Mouse (Mus musculus) kidney, postnatal 10 days (tissue): Measurements from ENCODE around the gene BC048679.
"Not testable (repeated sequence)": the region's sequence is repeated elsewhere in the genome, so short reads cannot be mapped to it uniquely, and the experiment has no call there.

Source experiments
- DNase-seq: peaks from one replicate; pipeline ENCODE4 v3.0.0; 2021; ENCODE audit warnings: mixed read lengths

The BC048679 gene

DNA sequence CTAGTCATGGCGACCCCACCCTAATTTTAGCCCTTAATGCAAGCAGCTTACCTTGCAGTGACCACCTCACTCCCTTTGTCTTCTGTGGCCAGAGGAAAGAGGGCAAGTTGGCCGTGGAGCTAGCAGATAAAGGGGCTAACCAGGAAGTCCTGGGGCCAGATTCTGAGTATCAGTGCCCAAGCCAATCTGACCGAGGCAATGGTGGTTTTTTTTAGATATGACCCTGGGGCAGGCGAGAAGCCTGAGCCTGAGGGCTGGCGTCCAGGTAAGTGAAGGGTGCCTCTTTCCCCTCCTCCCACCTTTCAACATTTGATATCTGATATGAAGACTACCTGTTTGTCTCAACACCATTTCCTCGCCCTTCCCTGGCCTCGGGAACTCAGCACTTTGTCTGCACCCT lies at the start of gene BC048679:
Gene BC048679 (minus strand): TSS at position 101 of the 400 bp plus-strand sequence.
- DNase-seq, result no peak

DNA sequence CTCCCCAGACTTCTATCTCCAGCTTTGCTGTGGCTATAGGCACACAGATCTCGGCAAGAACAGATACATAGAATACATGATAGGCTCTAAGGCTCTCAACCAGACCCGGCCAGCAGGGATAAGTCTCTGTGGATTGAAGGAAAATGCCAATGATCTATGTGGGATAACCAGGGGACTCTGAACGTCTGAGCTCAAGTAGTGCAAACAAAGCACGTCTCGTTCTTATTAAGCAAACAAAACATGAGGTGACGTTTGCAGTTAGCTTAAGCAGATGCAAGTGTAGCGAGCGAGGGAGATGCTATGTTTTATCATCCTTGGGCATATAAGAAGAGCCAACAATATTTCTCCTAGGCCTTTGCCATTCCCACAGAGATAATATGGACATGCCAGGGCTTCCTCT lies 44.9 kb upstream of the BC048679 start:
- DNase-seq, result no peak

DNA sequence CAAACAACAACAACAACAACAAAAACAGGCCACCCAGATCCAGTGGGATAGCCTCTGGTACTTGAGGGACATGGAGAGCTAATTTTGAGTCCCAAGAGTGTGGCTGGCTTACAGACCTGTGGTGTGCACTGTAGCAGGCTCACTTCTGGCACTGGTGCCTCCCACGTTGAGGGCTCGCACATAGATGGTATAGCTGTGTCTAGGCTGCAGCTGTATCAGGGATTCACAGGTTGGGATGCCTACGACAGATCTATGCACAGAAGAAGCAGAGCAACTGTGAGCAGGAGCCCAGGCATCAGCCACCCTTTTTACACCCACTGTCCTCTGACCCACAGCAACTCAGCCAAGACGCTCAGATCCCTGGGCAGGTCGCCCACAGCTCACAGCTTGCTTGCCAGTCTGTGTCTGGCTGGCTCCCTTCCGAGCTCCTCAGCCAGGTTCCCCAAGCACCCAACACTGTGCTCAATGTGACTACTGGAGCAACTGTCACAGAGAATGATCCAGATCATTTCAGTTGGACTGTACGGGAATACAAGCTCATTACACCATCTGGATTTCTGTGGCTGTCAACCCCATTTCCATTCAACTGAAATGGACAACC lies 43.9 kb upstream of the BC048679 start:
- peak; percentile 21 for DNase-seq

DNA sequence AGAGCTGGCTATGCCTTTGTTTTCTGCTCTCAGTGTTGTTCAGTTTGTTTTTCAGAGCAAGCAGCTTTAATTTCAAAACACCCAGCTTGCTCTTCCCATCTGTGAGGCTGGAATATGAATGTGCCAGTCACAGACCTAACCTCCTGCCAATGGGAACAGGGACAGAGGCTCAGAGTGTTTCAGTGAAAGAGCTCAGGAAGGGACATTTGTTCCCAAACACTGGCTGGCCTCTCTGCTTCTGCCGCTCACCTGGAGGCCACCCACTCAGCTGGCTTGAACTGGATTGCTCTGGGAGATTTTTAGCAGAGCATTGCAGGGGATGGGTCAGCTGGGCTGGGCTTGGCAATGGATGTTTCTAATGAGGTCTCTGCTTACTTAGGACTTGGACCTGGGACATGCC lies 42.9 kb upstream of the BC048679 start:
- no peak for DNase-seq

DNA sequence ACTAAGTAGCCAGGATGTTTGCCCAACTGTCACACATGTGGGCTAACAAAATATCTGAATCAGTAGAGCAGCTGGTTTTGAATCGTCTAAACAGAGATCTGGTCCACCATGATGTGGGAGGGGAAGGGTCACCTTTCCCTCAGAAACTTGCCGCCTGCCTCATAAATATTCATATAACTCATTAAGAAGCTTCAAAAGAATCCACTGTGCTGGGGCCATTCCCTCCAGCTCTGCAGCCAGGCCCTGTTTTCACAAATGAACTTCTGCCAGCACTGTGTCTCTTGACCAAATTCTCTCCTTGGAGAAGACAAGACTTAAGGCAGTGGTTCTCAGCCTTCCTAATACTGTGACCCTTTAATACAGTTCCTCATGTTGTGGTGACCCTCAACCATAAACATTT lies 41.5 kb upstream of the BC048679 start:
- no peak for DNase-seq

DNA sequence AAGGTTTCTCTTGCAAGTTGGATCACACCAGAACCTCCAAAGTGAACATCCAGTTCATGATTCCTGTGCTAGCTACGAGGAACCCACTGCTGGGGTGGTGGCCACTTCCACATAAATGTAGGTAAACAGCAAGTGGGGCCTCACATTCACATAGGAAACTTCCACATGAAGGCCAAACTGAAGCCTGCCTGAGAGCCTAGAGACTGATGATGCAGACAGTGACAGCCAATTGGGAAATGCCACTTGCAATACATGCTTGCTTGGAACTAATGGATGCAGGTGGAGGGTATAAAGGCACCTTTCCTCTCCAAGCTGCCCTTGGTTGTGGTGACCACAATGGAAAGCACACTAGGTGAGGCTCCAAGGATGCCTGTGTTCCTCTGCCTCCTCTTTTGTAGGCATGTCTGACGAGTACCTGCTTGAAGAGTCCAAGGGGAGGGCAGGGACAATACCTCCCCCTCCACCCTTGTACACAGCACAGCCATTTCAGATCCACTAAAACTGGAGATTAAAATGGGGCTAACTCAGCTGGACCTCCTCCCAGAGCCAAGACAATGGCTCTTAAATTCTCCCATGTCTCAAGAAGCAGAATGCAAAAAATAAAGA lies 40.1 kb upstream of the BC048679 start:
- peak; percentile 33 for DNase-seq

DNA sequence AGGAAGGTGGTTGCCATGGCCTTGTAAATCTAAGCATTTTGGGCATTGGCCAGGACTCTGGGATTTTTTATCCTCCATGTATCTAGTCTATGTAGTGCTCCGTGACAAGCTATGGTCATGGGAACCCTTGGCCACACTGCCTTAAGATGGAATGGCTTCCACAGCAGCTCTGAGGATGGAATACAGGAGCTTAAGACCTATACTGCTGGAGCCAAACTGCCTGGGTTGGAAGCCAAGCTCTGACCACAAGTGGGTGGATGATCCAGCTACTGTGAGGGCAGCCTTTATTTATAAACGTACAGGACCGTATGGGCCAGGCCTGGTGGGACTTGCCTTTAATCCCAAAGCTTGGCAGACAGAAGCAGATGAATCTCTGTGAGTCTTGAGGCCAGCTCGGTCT lies 38.4 kb upstream of the BC048679 start:
- no peak for DNase-seq

DNA sequence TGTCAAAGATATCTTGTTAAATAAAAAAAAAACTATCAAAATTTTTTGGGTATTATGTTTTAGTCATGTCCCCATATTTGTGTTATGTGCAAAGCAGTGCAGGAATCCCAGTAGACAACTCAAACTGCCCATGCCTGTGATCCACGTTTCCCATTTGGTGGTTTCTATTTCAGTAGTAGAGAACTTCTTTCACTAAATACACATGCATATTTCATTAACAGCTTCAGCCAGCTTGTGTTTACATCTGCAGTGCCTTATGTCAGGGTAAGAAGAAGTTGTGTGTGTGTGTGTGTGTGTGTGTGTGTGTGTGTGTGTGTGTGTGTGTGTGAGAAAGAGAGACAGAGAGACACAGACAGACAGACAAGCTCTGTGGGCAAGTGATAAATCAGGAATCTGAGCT lies 33.4 kb upstream of the BC048679 start:
- no peak for DNase-seq

DNA sequence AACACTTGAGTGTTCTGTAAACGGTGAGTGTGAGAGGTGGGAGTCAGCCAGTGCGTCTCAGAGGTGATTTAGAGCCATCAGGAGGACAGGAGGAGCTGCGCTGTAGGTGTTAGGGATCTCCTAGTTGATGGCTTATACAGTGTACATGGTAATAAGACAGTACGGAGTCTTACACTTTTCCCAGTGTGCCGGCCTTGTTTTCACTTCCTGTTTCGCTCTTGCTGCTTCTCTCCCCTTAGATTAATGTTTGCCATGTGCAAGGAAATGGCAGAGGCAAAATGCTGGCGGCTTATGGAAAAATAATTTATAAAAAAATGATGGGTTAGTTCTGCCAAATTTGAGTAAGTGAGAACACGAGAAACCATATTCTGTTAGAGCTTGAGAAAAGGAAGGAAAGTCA lies 30.8 kb upstream of the BC048679 start:
- no peak for DNase-seq

DNA sequence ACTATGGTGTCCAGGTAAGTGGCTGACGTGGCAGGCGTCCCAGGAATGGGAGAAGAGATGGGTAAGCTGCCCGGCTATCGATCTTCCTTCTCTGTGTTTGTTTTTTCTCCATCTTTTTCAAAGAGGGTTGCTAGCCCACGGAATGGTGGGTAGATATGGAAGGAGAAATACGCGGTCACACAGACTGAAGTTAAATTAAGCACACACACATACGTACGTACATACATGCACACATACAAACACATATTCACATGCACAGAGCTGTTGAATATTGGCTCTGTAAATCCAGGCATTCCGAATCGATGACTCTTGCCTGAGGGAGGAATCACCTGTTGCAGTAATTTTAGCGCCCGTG lies 25.6 kb upstream of the BC048679 start:
- DNase-seq, result no peak

DNA sequence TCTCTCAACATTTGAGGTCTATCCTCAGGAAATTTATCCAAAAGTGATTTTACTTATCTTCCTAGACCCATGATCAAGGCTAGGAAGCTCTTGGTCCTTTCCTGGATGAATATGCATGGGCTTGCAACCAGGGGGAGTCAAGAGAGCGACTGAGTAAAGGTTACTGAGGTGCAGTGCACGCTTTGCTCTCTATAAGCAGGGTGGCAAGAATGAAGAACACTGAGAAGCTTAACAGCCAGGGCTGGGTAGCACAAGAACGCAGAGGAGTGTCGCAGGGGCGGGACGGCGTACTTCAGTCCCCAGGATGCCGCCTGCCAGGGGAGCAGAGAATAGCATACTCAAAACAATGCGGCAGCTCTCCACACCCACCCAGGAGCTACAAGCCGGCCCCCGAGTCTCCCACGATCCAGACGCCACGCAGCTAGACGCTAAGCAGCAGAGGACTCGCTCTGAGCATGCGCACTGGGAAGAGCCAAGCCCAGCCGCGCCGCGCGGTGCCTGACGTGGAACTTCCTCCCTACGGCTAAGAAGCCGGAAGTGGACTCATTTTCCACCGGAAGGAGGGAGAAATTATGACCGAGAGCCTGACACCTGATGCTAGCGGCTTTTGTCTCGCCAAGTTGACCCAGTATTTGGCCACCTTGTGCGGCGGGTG lies 25.1 kb upstream of the BC048679 start:
- DNase-seq, result peak; percentile 93

DNA sequence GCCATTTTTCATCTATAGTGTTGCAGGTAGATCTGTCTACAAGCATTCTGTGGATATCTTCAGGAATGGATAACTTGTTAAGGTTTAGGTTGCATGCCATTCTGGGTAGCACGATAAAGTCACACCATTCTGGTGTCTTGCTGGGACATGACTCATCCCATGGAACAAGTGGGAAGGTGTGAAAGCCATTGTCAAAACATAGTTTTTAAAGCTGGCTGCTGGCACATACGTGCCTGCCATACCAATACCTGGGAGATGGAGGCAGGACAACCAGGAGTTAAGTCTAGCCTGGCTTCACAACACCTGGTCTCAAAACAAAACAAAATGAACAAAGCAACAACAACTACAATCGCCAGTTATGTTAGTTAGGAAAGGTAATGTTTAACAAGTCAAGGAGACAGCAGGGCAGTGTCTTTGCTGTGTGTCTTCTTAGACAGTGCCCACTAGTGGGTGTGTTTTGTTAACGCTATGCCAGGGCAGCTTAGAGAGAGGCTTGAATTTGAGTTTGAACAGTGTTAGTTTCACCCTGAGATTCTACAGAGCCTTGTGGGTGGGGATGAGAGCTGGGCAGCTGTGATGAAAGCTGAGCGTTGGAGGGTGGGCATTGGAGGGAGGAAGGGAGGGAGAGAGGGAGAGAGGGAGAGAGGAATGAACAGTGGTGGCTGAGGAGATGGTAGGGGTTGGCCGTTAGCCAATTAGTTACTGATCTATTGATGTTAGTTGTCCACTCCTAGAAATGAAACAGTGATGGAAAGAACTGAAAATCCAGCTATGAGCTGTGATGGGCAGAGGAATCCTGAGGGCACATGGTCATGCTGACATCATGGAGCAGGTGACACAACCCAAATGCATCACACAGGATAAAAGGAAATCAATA lies 18.3 kb upstream of the BC048679 start:
- DNase-seq, result no peak

DNA sequence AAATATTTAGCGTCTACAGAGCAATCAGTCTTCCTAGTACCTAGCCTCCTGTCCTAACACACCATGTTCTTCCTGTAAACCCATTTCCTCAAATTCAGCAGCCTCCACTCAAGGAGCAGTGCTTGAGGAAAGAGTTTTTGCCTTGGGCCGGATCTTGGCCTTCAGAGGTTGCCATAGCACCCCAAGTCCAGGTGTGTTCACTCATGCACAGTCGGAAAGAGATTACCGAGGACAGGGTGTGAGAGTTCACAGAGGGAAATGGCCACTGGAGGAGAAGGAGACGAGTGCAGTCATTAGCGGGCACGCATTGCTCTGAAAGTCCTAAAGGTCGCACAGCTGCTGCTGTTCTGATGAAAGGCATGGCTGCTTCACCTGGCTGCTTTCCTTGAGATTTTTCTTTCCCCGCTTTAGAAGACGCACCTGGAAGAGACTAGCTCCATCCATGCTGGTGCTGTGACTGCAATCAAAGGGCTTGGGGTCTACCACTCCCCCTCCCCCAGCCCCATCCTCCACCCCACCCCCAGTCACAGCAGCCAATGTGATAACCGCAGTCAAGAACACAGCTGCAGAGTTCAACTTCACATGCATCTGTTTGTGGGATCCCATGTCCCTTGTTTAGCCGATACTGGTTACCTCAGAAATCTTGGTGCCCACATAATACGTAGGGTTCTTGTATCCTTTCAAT lies 17.0 kb upstream of the BC048679 start:
- no peak for DNase-seq

DNA sequence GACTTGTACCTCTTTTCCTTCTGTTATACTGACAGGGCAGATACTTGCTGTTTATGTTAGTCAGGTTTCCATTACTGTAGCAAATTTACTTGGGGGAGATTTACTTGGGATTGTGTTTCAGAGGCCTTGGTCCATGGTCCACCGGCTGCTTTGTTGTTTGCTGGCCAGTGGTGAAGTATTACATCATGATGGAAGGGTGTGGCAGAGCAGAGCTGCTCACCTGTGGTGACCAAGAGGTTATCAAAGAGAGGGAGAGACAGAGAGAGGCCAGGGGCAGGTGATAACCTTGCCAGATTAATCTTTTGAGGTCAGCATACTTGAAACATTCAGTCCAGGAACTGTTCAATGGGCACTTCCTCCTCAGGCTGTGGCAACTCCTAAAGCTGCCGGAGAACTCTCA lies 3.0 kb upstream of the BC048679 start:
- no peak for DNase-seq

DNA sequence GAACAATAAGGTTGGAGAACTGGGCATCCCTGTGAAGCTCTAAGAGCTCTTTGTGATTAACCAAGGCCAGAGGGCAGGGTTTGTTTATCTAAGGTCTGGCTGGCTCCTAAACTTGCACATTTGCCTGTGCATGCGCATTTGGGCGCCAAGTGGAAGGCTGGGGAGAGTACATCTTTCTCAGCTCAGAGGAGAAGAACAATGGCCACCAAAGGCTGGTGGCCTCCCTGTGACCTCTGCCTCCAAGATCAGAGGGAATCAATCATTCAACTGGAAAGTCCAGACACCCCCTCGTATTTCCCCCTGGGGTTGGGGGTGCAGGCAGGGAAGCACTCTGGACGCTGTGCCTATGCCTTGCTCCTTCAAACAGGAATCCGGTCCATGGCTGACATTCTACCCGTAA lies 910 bp downstream of the BC048679 start:
- no peak for DNase-seq

DNA sequence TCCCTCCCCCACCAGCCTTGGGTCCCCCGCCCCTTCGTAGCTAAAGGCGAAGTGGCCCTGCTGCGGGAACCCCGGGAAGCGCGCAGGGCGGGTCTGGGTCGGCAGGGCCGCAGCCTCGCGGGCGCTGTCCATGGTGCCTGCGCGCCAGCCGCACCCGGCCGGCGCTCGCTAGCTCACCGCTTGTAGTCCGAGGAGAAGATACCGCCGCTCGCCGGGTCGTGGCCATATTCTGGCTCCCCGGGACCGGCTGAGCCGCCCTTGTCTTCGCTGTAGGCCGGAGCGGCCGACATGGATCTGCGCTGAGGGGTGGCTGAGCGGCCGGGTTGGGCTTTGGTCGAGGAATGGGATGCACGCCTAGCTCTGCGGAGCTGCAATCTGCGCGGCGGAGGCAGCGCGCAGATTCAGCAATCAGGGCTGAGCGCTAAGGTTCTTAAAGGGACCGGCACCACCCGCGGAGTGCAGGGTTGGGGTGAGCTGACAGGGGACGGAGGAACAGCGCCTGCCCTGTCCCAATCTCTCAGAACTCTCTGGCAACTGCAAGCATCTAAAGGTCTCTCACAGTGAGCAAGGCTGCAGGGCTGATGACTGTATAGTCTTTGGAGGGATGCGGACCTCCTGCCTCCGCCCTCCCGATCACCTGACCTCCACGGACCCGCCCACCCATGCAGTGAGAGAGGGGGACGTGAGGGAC lies 4.6 kb downstream of the BC048679 start, which contains the start of gene Ap3b2:
Gene Ap3b2 (minus strand): TSS at position 595 of the 691 bp plus-strand sequence.
- DNase-seq, result peak; percentile 84

DNA sequence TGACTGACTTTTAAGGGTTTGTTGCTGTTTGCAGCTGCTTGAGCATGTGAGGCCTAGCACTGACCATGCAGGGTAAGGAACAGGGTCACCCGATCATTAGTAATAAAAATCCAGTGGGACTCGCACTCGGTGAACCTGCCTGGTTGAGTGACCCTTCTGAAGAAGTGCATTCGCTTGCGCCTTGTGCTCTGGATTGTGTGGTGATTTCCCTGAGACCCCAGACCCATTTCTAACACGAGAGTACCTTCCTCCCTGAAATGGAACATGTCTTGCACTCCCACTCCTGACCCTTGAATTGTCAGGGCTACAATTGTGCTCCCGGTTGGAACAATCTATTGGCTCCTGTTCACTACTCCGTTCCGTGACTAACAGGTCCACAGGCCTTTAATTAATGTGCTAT lies 5.5 kb downstream of the BC048679 start:
- DNase-seq, result no peak

DNA sequence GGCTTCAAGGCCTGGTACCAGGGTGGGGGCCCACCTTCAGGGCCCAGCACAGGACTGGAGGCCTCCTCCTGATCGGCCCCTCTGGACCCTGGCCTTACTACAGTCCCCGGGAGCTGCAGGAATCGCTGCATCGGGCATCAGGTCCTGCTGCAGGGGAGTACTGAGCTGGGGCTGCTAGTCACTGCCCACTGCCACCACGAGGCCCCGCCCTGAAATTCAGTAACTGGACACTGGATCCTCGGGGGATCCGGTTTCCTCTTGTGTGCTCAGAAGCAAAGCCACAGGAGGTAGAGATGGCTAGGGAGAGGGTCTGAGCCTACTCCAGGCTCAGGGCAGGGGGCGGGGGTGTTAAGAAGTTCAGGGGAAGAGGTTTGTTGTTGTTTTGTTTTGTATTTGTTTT lies 8.4 kb downstream of the BC048679 start:
- DNase-seq, result peak; percentile 7

DNA sequence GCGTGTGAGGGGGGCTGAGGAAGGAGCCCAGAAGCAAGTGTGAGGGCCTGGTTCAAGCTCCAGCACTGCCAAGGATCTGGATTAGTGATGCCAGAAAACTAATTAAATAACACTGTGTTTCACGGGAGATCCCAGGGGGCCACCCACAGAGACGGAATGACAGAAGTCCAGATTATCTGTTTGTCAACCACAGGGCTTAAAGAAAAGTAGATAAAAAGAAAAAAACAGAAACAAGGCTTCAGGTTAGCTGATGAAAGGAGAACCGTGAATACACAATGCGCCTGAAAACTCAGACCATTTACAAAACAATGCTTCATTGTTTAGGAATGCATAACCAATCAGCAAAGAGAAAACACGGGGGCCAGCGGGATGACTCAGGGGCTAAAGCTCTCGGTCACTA lies 17.3 kb downstream of the BC048679 start:
- no peak for DNase-seq

DNA sequence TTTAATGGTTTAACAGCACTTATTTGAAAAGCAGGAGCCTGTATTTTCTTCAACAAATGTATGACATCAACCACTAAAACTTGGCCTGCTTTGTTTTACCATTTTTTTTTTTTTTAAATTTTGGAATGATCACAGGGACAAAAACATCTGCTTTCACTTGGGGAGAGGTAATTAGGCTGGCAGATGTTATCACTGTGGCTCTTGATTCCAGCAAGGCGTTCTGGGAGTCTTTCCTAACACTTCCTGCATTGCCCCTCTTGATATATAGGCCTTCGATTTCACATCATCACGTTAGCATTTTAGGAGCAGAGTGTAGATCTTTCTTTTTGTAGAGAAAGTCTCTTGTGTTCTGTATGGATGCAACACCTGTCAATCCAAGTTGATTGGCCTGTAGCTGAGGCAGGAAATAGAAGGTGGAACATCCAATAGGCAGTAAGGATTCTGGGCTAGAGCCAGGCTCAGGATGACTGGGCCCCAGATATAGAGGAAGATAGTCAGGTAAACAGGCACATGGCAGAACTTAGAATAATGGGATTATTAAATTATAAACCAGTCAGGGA lies 18.5 kb downstream of the BC048679 start:
- no peak for DNase-seq

DNA sequence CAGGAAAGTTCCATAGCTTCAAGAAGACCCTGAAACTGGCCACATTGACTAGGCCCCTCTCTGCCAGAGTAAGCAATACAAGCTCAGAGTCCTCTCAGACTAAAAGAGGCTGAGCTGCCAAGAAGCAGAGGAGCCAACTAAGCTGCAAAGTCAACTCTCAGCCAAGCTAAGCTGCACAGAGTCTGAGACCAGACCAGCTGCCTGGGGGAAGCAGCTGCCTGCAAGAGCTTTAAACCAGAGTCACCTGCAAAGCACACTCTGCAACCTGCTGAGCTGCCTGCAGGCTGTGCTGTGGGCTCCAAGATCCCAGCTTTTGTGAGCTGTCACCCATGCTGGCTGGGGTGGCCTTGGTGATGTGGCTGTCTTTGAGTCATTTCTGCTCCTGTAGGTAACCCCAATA lies 19.8 kb downstream of the BC048679 start:
- not testable (repeated sequence) for DNase-seq

DNA sequence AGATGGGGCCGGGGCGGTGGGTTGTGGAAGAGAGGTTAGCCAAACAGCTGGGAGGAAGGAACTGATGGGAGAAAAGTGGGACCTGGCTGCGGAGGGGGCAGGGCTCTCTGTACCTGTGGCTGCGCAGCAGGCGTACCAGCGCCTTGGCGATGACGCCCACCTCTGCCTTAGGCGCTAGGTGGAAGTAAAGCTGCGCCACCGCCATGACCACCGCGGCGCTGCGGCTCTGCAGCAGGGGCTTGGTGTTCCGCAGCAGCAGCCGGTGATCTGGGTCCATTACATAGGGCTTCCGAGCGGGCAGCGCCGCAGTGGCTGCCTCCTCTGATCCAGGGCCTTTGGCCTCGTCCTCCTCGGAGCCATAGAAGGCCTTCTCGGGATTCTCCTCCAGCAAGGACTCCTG lies 21.2 kb downstream of the BC048679 start:
- no peak for DNase-seq
